Mouse (Mus musculus): ENCODE measurements around the gene Abcd4. TPM values are rescaled to one million over a fixed set of nuclear protein-coding genes. Genes with fewer than 3 reads are reported as not detected.

Abcd4 gene
- 10 to 100 TPM in 1 of 2 experiments, 1 to 10 TPM in 1; 4.1 to 12.5 TPM for polyA plus RNA-seq (2012; fragmentation: generic; extraction: Trizol)

GRCm38 (mm10) chr12:84616977-84617630 lies at the start of gene Abcd4:
TSS of gene Abcd4 (minus strand) at chr12:84617413.

GRCm38 (mm10) chr12:84640654-84641053 lies 23.4 kb upstream of the Abcd4 start, which contains the start of gene Vrtn:
TSS of gene Vrtn (plus strand) at chr12:84641019.

DNA sequence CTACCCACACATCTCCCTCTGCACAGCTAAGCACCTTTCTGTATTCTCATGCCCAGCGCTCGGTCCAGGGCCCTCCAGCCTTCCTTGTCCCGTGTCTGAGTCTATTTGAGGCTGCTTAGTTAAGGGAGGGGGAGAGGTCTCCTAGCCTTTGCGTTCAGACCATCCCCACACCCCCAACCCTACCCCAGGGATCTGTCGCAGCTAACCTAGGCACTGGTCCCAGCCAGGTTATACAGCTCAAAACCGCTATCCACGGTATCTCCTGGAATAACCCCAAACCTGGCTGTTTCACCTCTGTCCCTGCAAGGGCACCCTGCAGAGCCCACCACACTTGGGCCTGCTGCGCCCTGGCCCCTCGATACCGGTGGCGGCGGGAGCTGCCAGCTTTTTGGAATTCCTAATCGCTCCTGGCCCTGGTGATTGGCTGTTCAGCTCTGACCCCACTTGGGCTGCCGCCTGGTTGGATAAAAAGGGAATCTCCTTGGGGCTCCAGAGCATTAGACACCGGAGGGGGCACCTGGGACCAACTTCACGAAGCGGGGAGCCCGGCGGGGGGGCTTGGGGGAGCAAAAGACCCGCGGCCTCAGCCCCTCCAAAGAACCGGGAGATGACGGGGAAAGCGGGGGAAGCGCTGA lies 47.8 kb downstream of the Abcd4 start, which contains the start of gene Vsx2:
Gene Vsx2, plus strand, starts transcription at position 427 of the 635 bp plus-strand sequence.

Other genes starting within 250 kb of the Abcd4 start
- gene Entpd5, start 208.4 kb downstream of the Abcd4 start, polyA plus RNA-seq (2012; fragmentation: generic; extraction: Trizol) = 1 to 10 TPM in 1 of 2 experiments, under 1 TPM in 1; 0.91 to 3.7 TPM
- under 1 TPM; 0.02 to 0.41 TPM for gene Bbof1, start 208.3 kb downstream of the Abcd4 start, polyA plus RNA-seq (2012; fragmentation: generic; extraction: Trizol)
- gene Rnf113a2, start 200.2 kb downstream of the Abcd4 start, polyA plus RNA-seq (2012; fragmentation: generic; extraction: Trizol) = 1 to 10 TPM in 1 of 2 experiments, under 1 TPM in 1; 0.15 to 1.2 TPM
- 1 to 10 TPM in 1 of 2 experiments, under 1 TPM in 1; 0.15 to 7.4 TPM for gene Aldh6a1, start 166.4 kb downstream of the Abcd4 start, polyA plus RNA-seq (2012; fragmentation: generic; extraction: Trizol)
- gene Lin52, start 166.0 kb downstream of the Abcd4 start, polyA plus RNA-seq (2012; fragmentation: generic; extraction: Trizol) = 1 to 10 TPM in 1 of 2 experiments, under 1 TPM in 1; 0.30 to 2.5 TPM
- gene Vsx2, start 47.7 kb downstream of the Abcd4 start, polyA plus RNA-seq (2012; fragmentation: generic; extraction: Trizol) = under 1 TPM in 1 of 2 experiments, not detected in 1; 0.01 TPM
- gene Vrtn, start 23.6 kb upstream of the Abcd4 start, polyA plus RNA-seq (2012; fragmentation: generic; extraction: Trizol) = not detected
- gene Syndig1l, start 81.4 kb upstream of the Abcd4 start, polyA plus RNA-seq (2012; fragmentation: generic; extraction: Trizol) = not detected
- 100 to 1,000 TPM; 143 to 190 TPM for gene Npc2, start 155.7 kb upstream of the Abcd4 start, polyA plus RNA-seq (2012; fragmentation: generic; extraction: Trizol)
- 10 to 100 TPM; 12.0 to 32.2 TPM for gene Isca2, start 155.8 kb upstream of the Abcd4 start, polyA plus RNA-seq (2012; fragmentation: generic; extraction: Trizol)